Mouse (Mus musculus): ENCODE data around the gene Acp4.
"Not testable (repeated sequence)": the region's sequence is repeated elsewhere in the genome, so short reads cannot be mapped to it uniquely, and the experiment has no call there.

Acp4 gene

GRCm38 (mm10) chr7:44257278-44257677 is at the start of gene Acp4:
Gene Acp4, minus strand, starts transcription at chr7:44257378.
- DNase-seq: no peak

- no peak for DNase-seq
Measured at GRCm38 (mm10) chr7:44306516-44307240, 49.5 kb upstream of the Acp4 start, which contains the start of gene Clec11a. Gene Clec11a, minus strand, starts transcription at chr7:44306902.

GRCm38 (mm10) chr7:44305686-44306085 is 48.5 kb upstream of the Acp4 start:
- peak in 1 of 2 experiments; percentile 54 for DNase-seq

GRCm38 (mm10) chr7:44304775-44305641 is 47.8 kb upstream of the Acp4 start:
- peak; percentile 97 to 98 for DNase-seq

GRCm38 (mm10) chr7:44304463-44304774 is 47.2 kb upstream of the Acp4 start:
- DNase-seq: no peak

- peak in 1 of 2 experiments; percentile 16 for DNase-seq
Measured at GRCm38 (mm10) chr7:44303346-44304340, 46.5 kb upstream of the Acp4 start.

- DNase-seq: not testable (repeated sequence)
Measured at GRCm38 (mm10) chr7:44297501-44297900, 40.3 kb upstream of the Acp4 start.

- no peak for DNase-seq
Measured at GRCm38 (mm10) chr7:44291418-44291817, 34.2 kb upstream of the Acp4 start.

GRCm38 (mm10) chr7:44290986-44291385 is 33.8 kb upstream of the Acp4 start:
- DNase-seq: no peak

GRCm38 (mm10) chr7:44287760-44288159 is 30.6 kb upstream of the Acp4 start:
- no peak for DNase-seq

- DNase-seq: no peak
Measured at GRCm38 (mm10) chr7:44281586-44281985, 24.4 kb upstream of the Acp4 start.

- no peak for DNase-seq
Measured at GRCm38 (mm10) chr7:44280959-44281358, 23.8 kb upstream of the Acp4 start.

GRCm38 (mm10) chr7:44277250-44277622 is 20.1 kb upstream of the Acp4 start:
- DNase-seq: peak; percentile 73 to 86

- DNase-seq: no peak
Measured at GRCm38 (mm10) chr7:44276461-44277249, 19.5 kb upstream of the Acp4 start.

GRCm38 (mm10) chr7:44275546-44275945 is 18.4 kb upstream of the Acp4 start:
- no peak for DNase-seq

- no peak for DNase-seq
Measured at GRCm38 (mm10) chr7:44274096-44274495, 16.9 kb upstream of the Acp4 start.

GRCm38 (mm10) chr7:44273446-44273845 is 16.3 kb upstream of the Acp4 start:
- no peak for DNase-seq

GRCm38 (mm10) chr7:44272546-44272945 is 15.4 kb upstream of the Acp4 start:
- no peak for DNase-seq

- DNase-seq: peak; percentile 42 to 59
Measured at GRCm38 (mm10) chr7:44271309-44271708, 14.1 kb upstream of the Acp4 start.

- DNase-seq: no peak
Measured at GRCm38 (mm10) chr7:44269397-44269796, 12.2 kb upstream of the Acp4 start.

GRCm38 (mm10) chr7:44268117-44268516 is 10.9 kb upstream of the Acp4 start:
- DNase-seq: no peak

Measured in cerebellum, postnatal 14 days (tissue).